Mouse (Mus musculus): ENCODE data around the gene Pxdc1.

DNA sequence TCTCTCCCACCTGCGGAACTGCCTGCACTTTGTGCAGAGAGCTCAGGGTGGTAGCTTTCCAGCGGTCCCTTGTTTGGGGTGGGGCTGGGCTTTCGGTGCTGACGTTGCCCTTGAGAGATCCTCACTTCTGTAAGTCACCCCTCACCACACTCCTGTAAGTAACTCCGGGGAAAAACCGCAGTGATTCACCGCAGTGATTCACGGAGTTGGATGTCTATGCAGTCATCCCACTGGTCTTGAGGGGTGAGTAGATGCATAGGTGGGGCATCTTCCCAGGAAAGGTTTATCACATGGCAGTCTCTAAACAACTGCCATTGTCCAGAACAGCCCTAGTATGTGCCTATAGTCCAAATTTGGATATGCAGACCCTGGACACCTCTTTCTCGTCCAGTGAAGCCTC is 30.0 kb upstream of the Pxdc1 start:
- TF ChIP-seq CTCF (IDR thresholded peaks at IDR 0.05; ENCODE audit: low read depth, low read length) (no peak), POLR2A (IDR thresholded peaks at IDR 0.05; ENCODE audit: borderline replicate concordance, low read depth, low read length) (no peak)

Data from bone marrow macrophage, adult 2 months (primary cell).